Mouse (Mus musculus) inflammation-experienced regulatory T-cells, adult 6 months (primary cell): ENCODE results near the gene Cd81. TPM values are rescaled to one million over a fixed set of nuclear protein-coding genes. Genes with fewer than 3 reads are reported as not detected.

Source experiments
- ATAC-seq: one replicate; pipeline ENCODE4 v1.8.0; 2017
- polyA plus RNA-seq, 3 experiments: library from polyadenylated mRNA; unstranded; fragments of 100-300 nt; shearing (Covaris generic); gene quantifications; one replicate each; pipeline ENCODE4 v1.2.1; 2017

Cd81 gene
- polyA plus RNA-seq, 3 experiments from 2014 or later, result 237 to 292 (median 262) TPM

- no peak for ATAC-seq
Observed at GRCm38 (mm10) chr7:143049841-143050816, 2.4 kb upstream of the Cd81 start.

- ATAC-seq, result no peak
Observed at GRCm38 (mm10) chr7:143051316-143051715, 1.2 kb upstream of the Cd81 start.

- peak; percentile 32 for ATAC-seq
Observed at GRCm38 (mm10) chr7:143053008-143053899, 715 bp downstream of the Cd81 start.

- ATAC-seq, result no peak
Observed at GRCm38 (mm10) chr7:143053961-143054611, 1.5 kb downstream of the Cd81 start.

- ATAC-seq, result no peak
Observed at GRCm38 (mm10) chr7:143054612-143054965, 2.0 kb downstream of the Cd81 start.

GRCm38 (mm10) chr7:143055001-143055400 lies 2.5 kb downstream of the Cd81 start:
- no peak for ATAC-seq

- no peak for ATAC-seq
Observed at GRCm38 (mm10) chr7:143055499-143056186, 3.1 kb downstream of the Cd81 start.

GRCm38 (mm10) chr7:143057023-143057422 lies 4.5 kb downstream of the Cd81 start:
- no peak for ATAC-seq

GRCm38 (mm10) chr7:143057667-143058220 lies 5.2 kb downstream of the Cd81 start:
- no peak for ATAC-seq

GRCm38 (mm10) chr7:143058221-143058697 lies 5.7 kb downstream of the Cd81 start:
- no peak for ATAC-seq

GRCm38 (mm10) chr7:143059202-143059870 lies 6.8 kb downstream of the Cd81 start:
- ATAC-seq, result no peak

- no peak for ATAC-seq
Observed at GRCm38 (mm10) chr7:143062704-143063103, 10.2 kb downstream of the Cd81 start.

GRCm38 (mm10) chr7:143064226-143064625 lies 11.7 kb downstream of the Cd81 start:
- no peak for ATAC-seq

- no peak for ATAC-seq
Observed at GRCm38 (mm10) chr7:143065692-143066091, 13.2 kb downstream of the Cd81 start.

GRCm38 (mm10) chr7:143067469-143067868 lies 14.9 kb downstream of the Cd81 start:
- no peak for ATAC-seq

- no peak for ATAC-seq
Observed at GRCm38 (mm10) chr7:143067897-143068296, 15.4 kb downstream of the Cd81 start.

GRCm38 (mm10) chr7:143068316-143068881 lies 15.9 kb downstream of the Cd81 start:
- ATAC-seq, result no peak

- peak; percentile 96 for ATAC-seq
Observed at GRCm38 (mm10) chr7:143068882-143069591, 16.5 kb downstream of the Cd81 start, which contains the start of gene Tssc4. TSS of gene Tssc4 (plus strand) at chr7:143069249.

- peak; percentile 3 for ATAC-seq
Observed at GRCm38 (mm10) chr7:143069751-143070400, 17.3 kb downstream of the Cd81 start.
